Mouse (Mus musculus) bone marrow, adult 2 months (tissue): ENCODE measurements around the gene Gpc6. TPM values are rescaled to one million over a fixed set of nuclear protein-coding genes. Genes with fewer than 3 reads are reported as not detected.

Experiments used
- H3K27ac ChIP-seq: fragments of 200-500 bp; 2 replicates; pipeline ENCODE4 v1.5.1; 2012; ENCODE audit warnings: low read depth, mild to moderate bottlenecking, control low read depth, inconsistent platforms, low read length; ENCODE audit not compliant: control insufficient read depth, poor library complexity, insufficient read depth
- H3K4me1 ChIP-seq: fragments of 200-500 bp; 2 replicates; pipeline ENCODE4 v1.6.1; 2011; ENCODE audit warnings: low read length; ENCODE audit not compliant: control insufficient read depth, insufficient read depth
- H3K4me3 ChIP-seq: fragments of 200-500 bp; replicated peaks from 2 replicates; pipeline ENCODE3; 2011; ENCODE audit warnings: mild to moderate bottlenecking, low read depth, low read length, control low read depth; ENCODE audit not compliant: control insufficient read depth
- CTCF ChIP-seq: fragments of 200-500 bp; IDR thresholded peaks from 2 replicates; pipeline ENCODE4 v1.5.1; 2011; ENCODE audit warnings: low read length, control low read depth; ENCODE audit not compliant: control insufficient read depth, insufficient read depth
- POLR2A ChIP-seq: fragments of 200-500 bp; IDR thresholded peaks from 2 replicates; pipeline ENCODE4 v1.6.1; 2011; ENCODE audit warnings: low read depth, mild to moderate bottlenecking, control low read depth, low read length, borderline replicate concordance; ENCODE audit not compliant: control insufficient read depth
- WGBS: fragments of 180-500 bp; shearing (Covaris S2); methylation state at CpG from one replicate; pipeline ENCODE4 v1.1.7; 2018; 5-methylcytosine and 5-hydroxymethylcytosine counted together
- polyA plus RNA-seq: library from polyadenylated mRNA; stranded (reverse); fragments of >200 nt; gene quantifications from 2 replicates; pipeline ENCODE4 v1.2.4, GENCODE M21; 2011; ENCODE audit warnings: low replicate concordance; ENCODE audit not compliant: missing spikeins, insufficient read depth, insufficient read length

Gpc6 gene
- polyA plus RNA-seq, 1 experiment, result 2.2 TPM

DNA sequence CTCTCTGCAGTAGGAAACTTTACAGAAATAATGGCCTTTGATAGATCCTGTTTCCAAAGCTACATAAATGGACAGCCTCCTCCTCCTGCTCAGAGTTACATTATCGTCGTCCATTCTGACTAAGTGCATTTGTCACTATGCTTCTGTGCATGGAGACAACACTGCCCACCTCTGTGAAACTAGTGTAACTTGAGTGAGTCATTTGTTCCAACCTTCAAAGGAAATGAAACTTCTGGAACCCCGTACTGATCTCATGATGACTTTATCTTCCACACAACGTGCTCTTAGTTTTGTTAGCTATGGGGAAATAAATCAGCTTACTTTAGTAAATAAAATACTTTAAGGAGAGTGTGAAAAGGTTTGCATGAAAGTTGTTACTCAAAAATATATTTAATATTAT, 50.1 kb downstream of the Gpc6 start:
- H3K4me1 ChIP-seq, result no peaks in the 10 kb centered on the region
- no peak for TF ChIP-seq POLR2A
- TF ChIP-seq CTCF, result no peak
- H3K4me3 ChIP-seq, result no peak overlapping the region
- WGBS, result 69% methylated on average over 4 of the region's 4 CpGs
- no peak overlapping the region for H3K27ac ChIP-seq

DNA sequence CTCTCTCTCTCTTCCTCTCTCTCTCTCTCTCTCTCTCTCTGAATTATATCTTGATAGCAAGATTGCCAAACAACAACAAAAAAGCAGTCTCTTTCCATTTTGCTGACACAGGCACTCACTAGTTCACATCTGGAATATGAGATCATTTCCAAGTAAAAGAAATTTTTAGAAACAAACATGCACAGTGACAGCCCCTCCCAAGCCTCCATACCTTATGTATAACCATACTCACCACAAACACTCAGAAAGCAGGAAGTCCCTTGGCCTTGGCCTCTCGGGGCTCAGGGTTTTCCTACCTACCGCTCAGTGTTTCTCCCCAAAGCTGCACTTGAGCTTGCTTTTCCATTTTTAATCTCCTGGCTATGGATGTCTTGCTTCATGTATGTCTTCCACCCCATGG, 52.1 kb downstream of the Gpc6 start:
- TF ChIP-seq CTCF, result no peak
- no peak for TF ChIP-seq POLR2A
- Histone ChIP-seq H3K4me3 (no peak overlapping the region), H3K4me1 (no peaks in the 10 kb centered on the region), H3K27ac (no peak overlapping the region)
- WGBS, result 7% methylated on average over 2 of the region's 2 CpGs

- Histone ChIP-seq H3K4me1 (no peaks in the 10 kb centered on the region), H3K4me3 (no peak overlapping the region), H3K27ac (no peak overlapping the region)
- WGBS, result 74% methylated on average over 10 of the region's 10 CpGs
- no peak for TF ChIP-seq POLR2A
- no peak for TF ChIP-seq CTCF
Observed at GRCm38 (mm10) chr14:116979714-116980382, 54.7 kb downstream of the Gpc6 start.

GRCm38 (mm10) chr14:116981711-116982110, 56.6 kb downstream of the Gpc6 start:
- 78% methylated on average over 4 of the region's 4 CpGs for WGBS

GRCm38 (mm10) chr14:116987341-116987740, 62.2 kb downstream of the Gpc6 start:
- WGBS, result 76% methylated on average over 3 of the region's 3 CpGs
- TF ChIP-seq CTCF (no peak), POLR2A (no peak)

More at GRCm38 (mm10) chr14:116981711-116982110, 56.6 kb downstream of the Gpc6 start:
- no peak overlapping the region for H3K27ac ChIP-seq
- no peak overlapping the region for H3K4me3 ChIP-seq
- TF ChIP-seq CTCF (no peak), POLR2A (no peak)
- H3K4me1 ChIP-seq, result no peaks in the 10 kb centered on the region

DNA sequence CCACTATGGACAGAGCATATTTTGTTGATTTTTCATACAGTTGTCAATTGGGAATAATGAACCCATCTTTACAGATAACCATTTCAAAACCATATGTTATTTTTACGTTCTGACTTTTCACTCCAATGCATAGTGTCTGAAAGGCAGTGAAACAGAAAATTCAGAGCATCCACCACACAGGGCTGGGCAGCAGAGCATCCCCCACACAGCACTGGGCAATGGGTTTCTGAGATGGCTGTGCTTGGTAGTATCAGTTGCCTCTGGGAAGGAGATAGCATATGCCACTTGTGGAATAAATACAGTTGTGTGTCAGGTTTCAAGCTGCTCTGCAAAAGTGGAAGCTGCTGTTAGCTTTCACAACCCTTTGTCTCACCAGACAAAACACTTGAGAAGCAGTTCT, 75.3 kb downstream of the Gpc6 start:
- Histone ChIP-seq H3K27ac (no peak overlapping the region), H3K4me3 (no peak overlapping the region), H3K4me1 (no peaks in the 10 kb centered on the region)
- TF ChIP-seq CTCF, result no peak
- 64% methylated on average over 1 of the region's 1 CpGs for WGBS

More at GRCm38 (mm10) chr14:116987341-116987740, 62.2 kb downstream of the Gpc6 start:
- Histone ChIP-seq H3K4me3 (no peak overlapping the region), H3K27ac (no peak overlapping the region), H3K4me1 (no peaks in the 10 kb centered on the region)

- Histone ChIP-seq H3K27ac (no peak overlapping the region), H3K4me3 (no peak overlapping the region), H3K4me1 (no peaks in the 10 kb centered on the region)
- TF ChIP-seq POLR2A (no peak), CTCF (no peak)
- WGBS, result 78% methylated on average over 8 of the region's 8 CpGs
Observed at GRCm38 (mm10) chr14:117002313-117002712, 77.2 kb downstream of the Gpc6 start.

- TF ChIP-seq POLR2A (no peak), CTCF (no peak)
- Histone ChIP-seq H3K4me3 (no peak overlapping the region), H3K4me1 (no peaks in the 10 kb centered on the region), H3K27ac (no peak overlapping the region)
- 72% methylated on average over 3 of the region's 3 CpGs for WGBS
Observed at GRCm38 (mm10) chr14:117008781-117009180, 83.7 kb downstream of the Gpc6 start.

GRCm38 (mm10) chr14:117012969-117013368, 87.9 kb downstream of the Gpc6 start:
- 74% methylated on average over 1 of the region's 1 CpGs for WGBS
- H3K27ac ChIP-seq, result no peak overlapping the region
- H3K4me1 ChIP-seq, result no peaks in the 10 kb centered on the region
- no peak overlapping the region for H3K4me3 ChIP-seq
- no peak for TF ChIP-seq CTCF
- no peak for TF ChIP-seq POLR2A
